Mouse (Mus musculus) bone marrow, adult 2 months (tissue): Measurements from ENCODE around the gene Tmem255b.

Experiments
- CTCF ChIP-seq: fragments of 200-500 bp; IDR thresholded peaks from 2 replicates; pipeline ENCODE4 v1.5.1; 2011; ENCODE audit warnings: low read length, control low read depth; ENCODE audit not compliant: control insufficient read depth, insufficient read depth
- POLR2A ChIP-seq: fragments of 200-500 bp; IDR thresholded peaks from 2 replicates; pipeline ENCODE4 v1.6.1; 2011; ENCODE audit warnings: low read depth, mild to moderate bottlenecking, control low read depth, low read length, borderline replicate concordance; ENCODE audit not compliant: control insufficient read depth

DNA sequence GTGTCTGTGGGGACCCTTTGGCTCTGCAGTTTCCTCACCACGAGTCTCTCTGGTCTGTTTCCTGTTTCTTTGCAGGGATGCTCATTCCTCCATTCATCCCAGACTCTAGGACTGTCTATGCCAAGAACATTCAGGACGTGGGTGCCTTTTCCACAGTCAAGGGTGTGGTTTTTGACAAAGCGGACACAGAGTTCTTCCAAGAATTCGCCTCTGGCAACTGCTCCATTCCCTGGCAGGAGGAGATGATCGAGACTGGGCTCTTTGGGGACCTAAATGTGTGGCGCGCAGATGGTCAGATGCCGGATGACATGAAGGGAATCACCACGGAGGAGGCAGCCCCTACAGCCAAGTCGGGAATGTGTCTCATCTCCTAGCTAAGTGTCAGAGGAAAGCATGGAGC is 19.1 kb upstream of the Tmem255b start:
- no peak for TF ChIP-seq CTCF
- TF ChIP-seq POLR2A: no peak
